Mouse (Mus musculus) MEL (cell line): ENCODE measurements around the gene Ank2.

Experiments
- CTCF ChIP-seq, 3 experiments: IDR thresholded peaks in 2 of 3; conservative IDR thresholded peaks in 1 of 3; 2 replicates each; pipeline ENCODE4 v1.5.1; 2011 to 2012; ENCODE audit warnings: low read length in 3 of 3, low read depth in 2 of 3, mild to moderate bottlenecking in 2 of 3, improper control_type of control experiment in 1 of 3, inconsistent platforms in 1 of 3, mixed read lengths in 1 of 3, moderate library complexity in 1 of 3; ENCODE audit not compliant: control insufficient read depth in 1 of 3, insufficient read depth in 1 of 3, poor library complexity in 1 of 3, severe bottlenecking in 1 of 3
- MAX ChIP-seq: IDR thresholded peaks from 2 replicates; pipeline ENCODE4 v1.6.1; 2011; ENCODE audit warnings: low read length, improper control_type of control experiment
- POLR2A ChIP-seq, 2 experiments: IDR thresholded peaks; 2 replicates each; pipeline ENCODE4 v1.6.1; 2011 to 2012; ENCODE audit warnings: low read length in 2 of 2, mild to moderate bottlenecking in 2 of 2, control low read depth in 1 of 2, improper control_type of control experiment in 1 of 2, low read depth in 1 of 2, moderate library complexity in 1 of 2; ENCODE audit not compliant: control insufficient read depth in 1 of 2, insufficient read depth in 1 of 2, poor library complexity in 1 of 2
- POLR2AphosphoS5 ChIP-seq: IDR thresholded peaks from 2 replicates; pipeline ENCODE4 v1.6.1; 2012; ENCODE audit warnings: low read depth, borderline replicate concordance, mild to moderate bottlenecking, inconsistent platforms, low read length, moderate library complexity, mixed read lengths

- TF ChIP-seq POLR2A (IDR thresholded peaks at IDR 0.05; ENCODE audit: control insufficient read depth in 1 of 2, insufficient read depth in 1 of 2, low read depth in 1 of 2, low read length in 2 of 2, poor library complexity in 1 of 2) (no peak), CTCF (IDR thresholded peaks at IDR 0.05 in 2 of 3, conservative IDR thresholded peaks at IDR 0.05 in 1 of 3; ENCODE audit: control insufficient read depth in 1 of 3, insufficient read depth in 1 of 3, low read depth in 2 of 3, low read length in 3 of 3, poor library complexity in 1 of 3, severe bottlenecking in 1 of 3) (no peak), POLR2AphosphoS5 (no peak), MAX (no peak)
Observed at GRCm38 (mm10) chr3:126981163-126981562, 518.0 kb downstream of the Ank2 start.
